In genomic region chr12:72084261-72085023, GRCm38 (mm10) we compare ENCODE assay signal across 8 mouse cellular contexts. TPM values are rescaled to one million over a fixed set of nuclear protein-coding genes. Genes with fewer than 3 reads are reported as not detected.
DNase-seq lines count a peak whose midpoint lies in the region; ATAC-seq and TF ChIP-seq lines count a peak whose summit lies in the region.

No protein-coding gene starts in this region.

- DNase-seq in layer of hippocampus, adult 2 months (ENCODE audit: low spot score in 2 of 2): peak; percentile 18 to 25
- no peak for DNase-seq in layer of hippocampus, adult 8-10 months (ENCODE audit: low spot score in 2 of 2)
- DNase-seq in ZHBTc4 (ENCODE audit: low read depth, low spot score): peak; percentile 45
- DNase-seq in forebrain, postnatal 0 days: peak; percentile 67
- peak; percentile 5 for DNase-seq in lung, postnatal 36 days
- DNase-seq in urinary bladder, postnatal 36 days (ENCODE audit: low spot score in 2 of 2): peak; percentile 39 to 65
- no peak for DNase-seq in left cerebral cortex, adult 18-20 months (ENCODE audit: low spot score in 2 of 2)

- H3K36me3 ChIP-seq in forebrain, postnatal 0 days (ENCODE audit: insufficient read depth): no peaks in the 10 kb centered on the region
- no peaks in the 10 kb centered on the region for H3K36me3 ChIP-seq in kidney, embryonic 14.5 days (ENCODE audit: control insufficient read depth, insufficient read depth, low read length)

- no peaks in the 10 kb centered on the region for H3K27me3 ChIP-seq in forebrain, postnatal 0 days (ENCODE audit: insufficient read depth, low read length)
- no peaks in the 10 kb centered on the region for H3K27me3 ChIP-seq in kidney, embryonic 14.5 days (ENCODE audit: control insufficient read depth, insufficient read depth, low read length)

- no peak for ATAC-seq in forebrain, postnatal 0 days
- ATAC-seq in kidney, embryonic 14.5 days (ENCODE audit: low FRiP score, low TSS enrichment): peak; percentile 20

- no peak for TF ChIP-seq CTCF in layer of hippocampus, adult 2 months (conservative IDR thresholded peaks at IDR 0.05)
- no peak for TF ChIP-seq CTCF in forebrain, postnatal 0 days (IDR thresholded peaks at IDR 0.05; ENCODE audit: low read depth)

- WGBS in forebrain, postnatal 0 days: 7% methylated on average over 46 of the region's 46 CpGs
- WGBS in kidney, embryonic 14.5 days: 3% methylated on average over 46 of the region's 46 CpGs

- H3K4me2 ChIP-seq in forebrain, postnatal 0 days (ENCODE audit: low read depth): peak overlapping the region; percentile 77
- peak overlapping the region; percentile 61 for H3K4me2 ChIP-seq in kidney, embryonic 14.5 days (replicated peaks; ENCODE audit: low read depth, low read length)

- peak overlapping the region; percentile 59 for H3K4me3 ChIP-seq in layer of hippocampus, adult 2 months
- peak overlapping the region; percentile 68 for H3K4me3 ChIP-seq in forebrain, postnatal 0 days (ENCODE audit: low read depth, low read length)
- peak overlapping the region; percentile 81 for H3K4me3 ChIP-seq in kidney, embryonic 14.5 days (ENCODE audit: low read length)

- no peaks in the 10 kb centered on the region for H3K9me3 ChIP-seq in forebrain, postnatal 0 days (ENCODE audit: low read length)
- H3K9me3 ChIP-seq in kidney, embryonic 14.5 days (ENCODE audit: control insufficient read depth, low read length): no peaks in the 10 kb centered on the region

- peak overlapping the region; percentile 86 for H3K9ac ChIP-seq in forebrain, postnatal 0 days
- H3K9ac ChIP-seq in kidney, embryonic 14.5 days (ENCODE audit: low read depth, low read length): peak overlapping the region; percentile 71

- peaks cover 12% of the 10 kb centered on the region; the same call in 1 of the 2 replicates for H3K4me1 ChIP-seq in forebrain, postnatal 0 days (ENCODE audit: insufficient read depth)
- H3K4me1 ChIP-seq in kidney, embryonic 14.5 days (ENCODE audit: control insufficient read depth, insufficient read depth, low read length): peaks cover 14% of the 10 kb centered on the region; the same call in 1 of the 2 replicates

- H3K27ac ChIP-seq in layer of hippocampus, adult 2 months: peak overlapping the region; percentile 86
- H3K27ac ChIP-seq in forebrain, postnatal 0 days (ENCODE audit: low read depth, low read length): peak overlapping the region; percentile 93
- peak overlapping the region; percentile 76 for H3K27ac ChIP-seq in kidney, embryonic 14.5 days (ENCODE audit: low read depth, low read length)

RNA-seq across cellular contexts. Expression of gene L3hypdh, which starts 0.8 kb away (rescaled TPM):
- 1 to 10 TPM; 3.0 to 3.5 TPM for total RNA-seq in layer of hippocampus, adult 2 months (2021)
- total RNA-seq in layer of hippocampus, adult 8-10 months (2022): 1 to 10 TPM; 1.6 to 3.7 (median 2.9) TPM
- total RNA-seq in forebrain, postnatal 0 days (2014; rRNA removed): 4.5 and 4.7 TPM in 2 replicates
- 11.6 and 14.2 TPM in 2 replicates for polyA plus RNA-seq in forebrain, postnatal 0 days (2015; fragmentation: Nextera tagmentation; extraction: Ambion mirVana)
- 18.6 and 22.4 TPM in 2 replicates for polyA plus RNA-seq in kidney, embryonic 14.5 days (2014; fragmentation: Nextera tagmentation; extraction: Ambion mirVana)
- 1 to 10 TPM; 2.6 to 3.1 TPM for total RNA-seq in left cerebral cortex, adult 18-20 months (2021)

RNA-seq across cellular contexts. Expression of gene Jkamp, which starts 0.9 kb away (rescaled TPM):
- total RNA-seq in layer of hippocampus, adult 2 months (2021): 10 to 100 TPM; 47.8 to 52.6 TPM
- 10 to 100 TPM; 54.7 to 61.8 (median 57.0) TPM for total RNA-seq in layer of hippocampus, adult 8-10 months (2022)
- total RNA-seq in forebrain, postnatal 0 days (2014; rRNA removed): 78.3 and 83.9 TPM in 2 replicates
- polyA plus RNA-seq in forebrain, postnatal 0 days (2015; fragmentation: Nextera tagmentation; extraction: Ambion mirVana): 87.8 and 117 TPM in 2 replicates
- polyA plus RNA-seq in kidney, embryonic 14.5 days (2014; fragmentation: Nextera tagmentation; extraction: Ambion mirVana): 67.3 and 98.7 TPM in 2 replicates
- total RNA-seq in left cerebral cortex, adult 18-20 months (2021): 10 to 100 TPM; 51.7 to 53.9 TPM

RNA-seq across cellular contexts. Expression of gene Gpr135, which starts 13.5 kb away (rescaled TPM):
- 10 to 100 TPM; 13.5 TPM for total RNA-seq in layer of hippocampus, adult 2 months (2021)
- total RNA-seq in layer of hippocampus, adult 8-10 months (2022): 10 to 100 TPM; 11.8 to 13.3 (median 12.9) TPM
- 16.5 and 17.4 TPM in 2 replicates for total RNA-seq in forebrain, postnatal 0 days (2014; rRNA removed)
- polyA plus RNA-seq in forebrain, postnatal 0 days (2015; fragmentation: Nextera tagmentation; extraction: Ambion mirVana): 9.6 and 10.8 TPM in 2 replicates
- 0.43 and 0.45 TPM in 2 replicates for polyA plus RNA-seq in kidney, embryonic 14.5 days (2014; fragmentation: Nextera tagmentation; extraction: Ambion mirVana)
- 10 to 100 TPM; 13.8 to 14.8 TPM for total RNA-seq in left cerebral cortex, adult 18-20 months (2021)

Comparison
In these comparisons a context has a peak if more than half of its experiments do, and no peak if none do; other contexts are left out.
1. DNase-seq: peak in layer of hippocampus, adult 2 months (2 of 2), ZHBTc4 (single experiment), forebrain, postnatal 0 days (single experiment), lung, postnatal 36 days (single experiment) and urinary bladder, postnatal 36 days (2 of 2); none in layer of hippocampus, adult 8-10 months (0 of 2) and left cerebral cortex, adult 18-20 months (0 of 2).
2. Peak in every context shown above with its lines, with median percentiles within 50 percentile points of each other: H3K27ac ChIP-seq and H3K4me3 ChIP-seq.